Mouse (Mus musculus): ENCODE data around the gene Usp29. TPM values are rescaled to one million over a fixed set of nuclear protein-coding genes. Genes with fewer than 3 reads are reported as not detected.

Usp29 gene
- total and polyA plus RNA-seq, 3 experiments, result not detected

Other genes starting within 250 kb of the Usp29 start
- gene Olfr5, start 243.6 kb upstream of the Usp29 start, total RNA-seq (2012; rRNA removed), result not detected in 2 replicates
- gene Olfr5, start 243.6 kb upstream of the Usp29 start, total RNA-seq (2014; rRNA removed), result not detected in 2 replicates
- gene Olfr5, start 243.6 kb upstream of the Usp29 start, polyA plus RNA-seq (2012; ENCODE audit: insufficient read length, low read depth), result not detected in 2 replicates
- gene Olfr1347, start 230.8 kb upstream of the Usp29 start, total RNA-seq (2012; rRNA removed), result not detected in 2 replicates
- not detected in 2 replicates for gene Olfr1347, start 230.8 kb upstream of the Usp29 start, total RNA-seq (2014; rRNA removed)
- gene Olfr1347, start 230.8 kb upstream of the Usp29 start, polyA plus RNA-seq (2012; ENCODE audit: insufficient read length, low read depth), result not detected in 2 replicates
- gene Olfr1348, start 221.8 kb upstream of the Usp29 start, total RNA-seq (2012; rRNA removed), result not detected in 2 replicates
- not detected in 2 replicates for gene Olfr1348, start 221.8 kb upstream of the Usp29 start, total RNA-seq (2014; rRNA removed)
- gene Olfr1348, start 221.8 kb upstream of the Usp29 start, polyA plus RNA-seq (2012; ENCODE audit: insufficient read length, low read depth), result not detected in 2 replicates
- not detected in 2 replicates for gene Olfr1349, start 207.6 kb upstream of the Usp29 start, total RNA-seq (2012; rRNA removed)
- gene Olfr1349, start 207.6 kb upstream of the Usp29 start, total RNA-seq (2014; rRNA removed), result not detected in 2 replicates
- not detected in 2 replicates for gene Olfr1349, start 207.6 kb upstream of the Usp29 start, polyA plus RNA-seq (2012; ENCODE audit: insufficient read length, low read depth)
- not detected in 2 replicates for gene Olfr1350, start 165.7 kb upstream of the Usp29 start, total RNA-seq (2012; rRNA removed)
- gene Olfr1350, start 165.7 kb upstream of the Usp29 start, total RNA-seq (2014; rRNA removed), result not detected in 2 replicates
- not detected in 2 replicates for gene Olfr1350, start 165.7 kb upstream of the Usp29 start, polyA plus RNA-seq (2012; ENCODE audit: insufficient read length, low read depth)
- not detected in 2 replicates for gene Zim1, start 34.1 kb upstream of the Usp29 start, total RNA-seq (2012; rRNA removed)
- gene Zim1, start 34.1 kb upstream of the Usp29 start, total RNA-seq (2014; rRNA removed), result not detected in 2 replicates
- not detected in 2 replicates for gene Zim1, start 34.1 kb upstream of the Usp29 start, polyA plus RNA-seq (2012; ENCODE audit: insufficient read length, low read depth)
- gene Peg3, start 147 bp upstream of the Usp29 start, total RNA-seq (2012; rRNA removed), result not detected in 2 replicates
- not detected in 2 replicates for gene Peg3, start 147 bp upstream of the Usp29 start, total RNA-seq (2014; rRNA removed)
- not detected in 2 replicates for gene Peg3, start 147 bp upstream of the Usp29 start, polyA plus RNA-seq (2012; ENCODE audit: insufficient read length, low read depth)

All from CH12.LX (cell line).